Mouse (Mus musculus) midbrain, embryonic 15.5 days (tissue): ENCODE measurements around the gene Cnr2. TPM values are rescaled to one million over a fixed set of nuclear protein-coding genes. Genes with fewer than 3 reads are reported as not detected.

ENCODE experiments used
- ATAC-seq: fragments of 200-750 bp; cut with Nextera tagmentation; replicated peaks from 2 replicates; pipeline ENCODE4 v1.8.0; 2017; ENCODE audit warnings: moderate TSS enrichment
- H3K27ac ChIP-seq: fragments of 300-500 bp; sonication (generic); 2 replicates; pipeline ENCODE4 v1.5.1; 2015; ENCODE audit warnings: mild to moderate bottlenecking, inconsistent platforms
- H3K27me3 ChIP-seq: fragments of 300-500 bp; sonication (generic); replicated peaks from 2 replicates; pipeline ENCODE4 v1.6.1; 2015; ENCODE audit warnings: inconsistent platforms
- H3K36me3 ChIP-seq: fragments of 300-500 bp; sonication (generic); replicated peaks from 2 replicates; pipeline ENCODE4 v1.6.1; 2015; ENCODE audit warnings: inconsistent platforms
- H3K4me1 ChIP-seq: fragments of 300-500 bp; sonication (generic); 2 replicates; pipeline ENCODE4 v1.6.1; 2015; ENCODE audit warnings: inconsistent platforms
- H3K4me2 ChIP-seq: fragments of 300-500 bp; sonication (generic); 2 replicates; pipeline ENCODE4 v1.6.1; 2015; ENCODE audit warnings: inconsistent platforms, mild to moderate bottlenecking, moderate library complexity
- H3K4me3 ChIP-seq: fragments of 300-500 bp; sonication (generic); 2 replicates; pipeline ENCODE4 v1.5.1; 2015; ENCODE audit warnings: mild to moderate bottlenecking, inconsistent platforms
- H3K9ac ChIP-seq: fragments of 300-500 bp; sonication (generic); 2 replicates; pipeline ENCODE4 v1.6.1; 2015; ENCODE audit warnings: mild to moderate bottlenecking, inconsistent platforms
- H3K9me3 ChIP-seq: fragments of 300-500 bp; sonication (generic); 2 replicates; pipeline ENCODE4 v1.6.1; 2016; ENCODE audit warnings: inconsistent platforms
- WGBS: fragments of 180-500 bp; shearing (Covaris S2); methylation state at CpG from one replicate; pipeline ENCODE4 v1.1.7; 2015; ENCODE audit warnings: mixed read lengths; 5-methylcytosine and 5-hydroxymethylcytosine counted together
- polyA plus RNA-seq: library from polyadenylated mRNA; unstranded; fragments of >200 nt; fragmentation: Nextera tagmentation; extraction: Ambion mirVana; gene quantifications from 2 replicates; pipeline ENCODE4 v1.2.1, GENCODE M21; 2015

Cnr2 gene
- polyA plus RNA-seq, 1 experiment from 2014 or later, result not detected

DNA sequence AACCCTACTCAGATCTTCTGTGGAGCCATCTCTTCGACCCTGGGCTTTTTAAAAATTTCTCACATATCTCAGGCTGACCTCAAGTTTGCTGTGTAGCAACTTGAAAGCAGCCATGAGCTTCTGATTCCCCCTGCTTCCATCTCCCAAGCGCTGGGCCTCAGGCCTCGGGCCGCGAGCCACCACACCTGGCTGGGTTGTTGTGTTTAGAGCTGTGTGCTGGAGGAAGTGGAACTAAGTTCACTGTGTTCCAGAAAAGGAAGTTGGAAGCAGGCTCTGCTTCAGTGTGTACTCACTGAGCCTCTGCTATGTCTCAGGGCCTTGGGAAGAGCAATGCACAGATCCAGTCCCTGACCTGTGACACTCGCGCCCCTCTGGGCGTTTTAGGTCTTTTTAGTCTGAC is 52.9 kb downstream of the Cnr2 start:
- Histone ChIP-seq H3K4me1 (peaks cover 22% of the 10 kb centered on the region), H3K36me3 (peaks cover 10% of the 10 kb centered on the region; the same call in 1 of the 2 replicates), H3K27ac (no peak overlapping the region), H3K9me3 (no peaks in the 10 kb centered on the region), H3K27me3 (no peaks in the 10 kb centered on the region), H3K4me3 (no peak overlapping the region), H3K4me2 (no peak overlapping the region), H3K9ac (no peak overlapping the region)
- no peak for ATAC-seq
- 93% methylated on average over 8 of the region's 8 CpGs for WGBS

DNA sequence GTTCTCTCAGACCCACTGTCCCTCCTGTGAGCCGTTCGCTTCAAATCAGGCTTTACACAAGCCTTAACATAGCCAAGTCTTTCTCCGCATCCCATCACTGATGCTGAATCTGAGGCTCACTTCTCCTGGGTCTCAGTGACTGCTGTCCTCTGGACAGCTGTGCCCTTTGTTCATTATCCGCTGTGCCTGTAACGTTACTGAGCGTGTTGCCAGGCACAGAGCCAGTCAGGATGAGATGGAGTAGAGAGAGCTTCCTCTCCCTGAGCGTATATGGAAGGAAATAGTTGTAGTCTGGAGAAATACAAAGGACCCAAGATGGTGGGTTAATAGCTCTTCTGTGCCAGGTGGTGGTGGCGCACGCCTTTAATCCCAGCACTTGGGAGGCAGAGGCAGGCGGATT is 54.3 kb downstream of the Cnr2 start:
- ATAC-seq, result no peak
- WGBS, result 85% methylated on average over 10 of the region's 10 CpGs
- peaks cover 22% of the 10 kb centered on the region for H3K4me1 ChIP-seq
- no peak overlapping the region for H3K4me3 ChIP-seq
- H3K9ac ChIP-seq, result no peak overlapping the region
- peaks cover 10% of the 10 kb centered on the region for H3K36me3 ChIP-seq
- no peaks in the 10 kb centered on the region for H3K27me3 ChIP-seq
- no peak overlapping the region for H3K27ac ChIP-seq
- H3K9me3 ChIP-seq, result no peaks in the 10 kb centered on the region
- H3K4me2 ChIP-seq, result no peak overlapping the region

DNA sequence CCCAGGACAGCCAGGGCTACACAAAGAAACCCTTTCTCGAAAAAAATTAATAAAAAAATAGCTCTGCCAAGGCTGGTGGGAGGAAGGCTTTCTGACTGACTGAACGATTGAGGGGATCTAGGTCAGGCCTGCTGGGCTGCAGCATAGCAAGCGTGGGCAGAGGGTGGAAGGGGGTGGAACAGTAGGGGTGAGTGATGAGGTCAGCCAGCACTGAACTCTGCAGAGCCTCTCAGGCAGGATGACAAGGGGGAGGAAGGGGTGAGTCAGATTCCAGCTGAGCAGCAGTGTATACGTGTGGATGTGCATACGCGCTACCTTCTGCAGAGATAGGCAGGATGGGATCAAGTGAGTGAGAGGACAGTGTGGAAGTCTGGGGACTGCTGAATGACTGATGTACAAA is 54.7 kb downstream of the Cnr2 start:
- peaks cover 22% of the 10 kb centered on the region for H3K4me1 ChIP-seq
- H3K27ac ChIP-seq, result no peak overlapping the region
- WGBS, result 65% methylated on average over 6 of the region's 6 CpGs
- H3K4me2 ChIP-seq, result no peak overlapping the region
- peaks cover 10% of the 10 kb centered on the region for H3K36me3 ChIP-seq
- no peaks in the 10 kb centered on the region for H3K27me3 ChIP-seq
- H3K9me3 ChIP-seq, result no peaks in the 10 kb centered on the region
- no peak overlapping the region for H3K4me3 ChIP-seq
- ATAC-seq, result no peak
- no peak overlapping the region for H3K9ac ChIP-seq

- Histone ChIP-seq H3K9ac (no peak overlapping the region), H3K4me1 (peaks cover 22% of the 10 kb centered on the region), H3K27me3 (no peaks in the 10 kb centered on the region), H3K4me2 (no peak overlapping the region), H3K36me3 (peaks cover 10% of the 10 kb centered on the region), H3K9me3 (no peaks in the 10 kb centered on the region), H3K4me3 (no peak overlapping the region), H3K27ac (no peak overlapping the region)
- no peak for ATAC-seq
- 88% methylated on average over 6 of the region's 6 CpGs for WGBS
Measured at GRCm38 (mm10) chr4:135950365-135950764, 55.2 kb downstream of the Cnr2 start.

DNA sequence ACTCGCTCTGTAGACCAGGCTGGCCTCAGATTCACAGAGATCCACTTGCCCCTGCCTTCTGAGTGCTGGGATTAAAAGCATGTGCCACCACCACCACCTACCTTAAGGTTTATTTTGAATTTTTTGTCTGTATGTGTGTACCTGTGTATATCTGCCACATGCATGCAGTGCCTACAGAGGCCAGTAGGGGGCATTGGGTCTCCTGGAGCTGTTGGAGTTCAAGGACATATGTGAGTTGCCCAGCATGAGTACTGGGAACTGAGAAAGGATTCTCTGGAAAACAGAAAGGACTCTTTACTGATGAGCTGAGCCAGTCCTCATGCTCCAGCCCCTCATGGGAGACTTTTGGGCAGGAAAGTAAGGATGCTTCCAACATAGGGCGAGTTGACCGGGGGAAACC is 56.3 kb downstream of the Cnr2 start:
- Histone ChIP-seq H3K36me3 (peaks cover 10% of the 10 kb centered on the region), H3K27me3 (no peaks in the 10 kb centered on the region), H3K4me1 (peaks cover 17% of the 10 kb centered on the region), H3K4me2 (no peak overlapping the region), H3K4me3 (no peak overlapping the region), H3K27ac (no peak overlapping the region), H3K9ac (no peak overlapping the region), H3K9me3 (no peaks in the 10 kb centered on the region)
- ATAC-seq, result no peak
- WGBS, result 92% methylated on average over 3 of the region's 3 CpGs

DNA sequence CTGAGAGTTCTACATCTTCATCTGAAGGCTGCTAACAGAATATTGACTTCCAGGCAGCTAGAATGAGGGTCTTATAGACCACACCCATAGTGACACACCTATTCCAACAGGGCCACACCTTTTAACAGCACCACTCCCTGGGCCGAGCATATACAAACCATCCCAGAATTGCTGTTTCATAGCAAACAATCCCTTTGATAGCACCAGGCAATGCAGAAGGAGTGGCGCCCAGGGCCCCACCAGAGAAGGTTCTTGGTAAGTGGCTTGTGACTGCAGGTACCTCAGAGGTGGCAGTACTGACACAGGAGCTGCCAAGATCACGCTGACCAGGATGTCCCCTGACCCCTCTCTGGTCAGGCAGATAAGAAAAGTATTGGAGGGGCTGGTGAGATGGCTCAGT is 58.0 kb downstream of the Cnr2 start:
- peaks cover 10% of the 10 kb centered on the region for H3K36me3 ChIP-seq
- ATAC-seq, result no peak
- no peak overlapping the region for H3K9ac ChIP-seq
- H3K4me1 ChIP-seq, result peaks cover 6% of the 10 kb centered on the region
- WGBS, result 95% methylated on average over 3 of the region's 3 CpGs
- no peak overlapping the region for H3K27ac ChIP-seq
- no peaks in the 10 kb centered on the region for H3K27me3 ChIP-seq
- H3K4me3 ChIP-seq, result no peak overlapping the region
- no peaks in the 10 kb centered on the region for H3K9me3 ChIP-seq
- no peak overlapping the region for H3K4me2 ChIP-seq

GRCm38 (mm10) chr4:135954241-135954640 is 59.0 kb downstream of the Cnr2 start:
- Histone ChIP-seq H3K36me3 (peaks cover 10% of the 10 kb centered on the region), H3K4me3 (no peak overlapping the region), H3K27ac (no peak overlapping the region), H3K9me3 (no peaks in the 10 kb centered on the region), H3K4me2 (no peak overlapping the region), H3K4me1 (no peaks in the 10 kb centered on the region), H3K9ac (no peak overlapping the region), H3K27me3 (no peaks in the 10 kb centered on the region)
- ATAC-seq, result 0 out of 2 replicates have a peak, but pooled peaks have one; percentile 64
- 3% methylated on average over 2 of the region's 2 CpGs for WGBS

- no peak overlapping the region for H3K9ac ChIP-seq
- H3K4me3 ChIP-seq, result no peak overlapping the region
- ATAC-seq, result no peak
- H3K27me3 ChIP-seq, result no peaks in the 10 kb centered on the region
- no peak overlapping the region for H3K27ac ChIP-seq
- no peaks in the 10 kb centered on the region for H3K9me3 ChIP-seq
- WGBS, result 90% methylated on average over 9 of the region's 9 CpGs
- peaks cover 10% of the 10 kb centered on the region for H3K36me3 ChIP-seq
- H3K4me1 ChIP-seq, result no peaks in the 10 kb centered on the region
- H3K4me2 ChIP-seq, result no peak overlapping the region
Measured at GRCm38 (mm10) chr4:135955886-135956285, 60.7 kb downstream of the Cnr2 start.

DNA sequence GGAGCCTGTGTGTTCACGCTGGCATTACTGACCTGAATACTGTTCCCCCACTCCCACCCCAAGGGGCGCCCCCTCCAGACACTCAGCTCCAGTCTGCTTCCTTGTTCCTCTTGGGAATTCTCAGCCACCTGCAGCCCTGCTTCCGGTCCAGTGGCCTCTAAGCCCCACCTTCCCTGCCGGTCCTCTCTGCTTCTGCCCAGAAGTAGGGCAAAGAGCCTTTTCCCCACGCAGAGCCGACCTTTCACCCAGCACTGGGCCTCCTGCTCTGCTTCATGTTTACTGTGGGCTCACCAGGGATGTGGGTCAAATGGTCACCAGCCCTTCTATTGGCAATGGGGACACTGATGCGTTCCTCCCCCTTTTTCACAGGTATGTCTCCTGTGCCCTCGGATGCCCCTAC is 63.2 kb downstream of the Cnr2 start:
- no peak for ATAC-seq
- Histone ChIP-seq H3K9me3 (no peaks in the 10 kb centered on the region), H3K4me2 (no peak overlapping the region), H3K27me3 (no peaks in the 10 kb centered on the region), H3K36me3 (peaks cover 2% of the 10 kb centered on the region), H3K9ac (no peak overlapping the region), H3K4me3 (no peak overlapping the region), H3K4me1 (peaks cover 6% of the 10 kb centered on the region), H3K27ac (no peak overlapping the region)
- WGBS, result 61% methylated on average over 8 of the region's 8 CpGs

GRCm38 (mm10) chr4:135960717-135961116 is 65.5 kb downstream of the Cnr2 start:
- peaks cover 20% of the 10 kb centered on the region for H3K4me1 ChIP-seq
- H3K36me3 ChIP-seq, result peaks cover 2% of the 10 kb centered on the region
- H3K27ac ChIP-seq, result no peak overlapping the region
- no peak overlapping the region for H3K9ac ChIP-seq
- H3K27me3 ChIP-seq, result no peaks in the 10 kb centered on the region
- no peak overlapping the region for H3K4me2 ChIP-seq
- no peaks in the 10 kb centered on the region for H3K9me3 ChIP-seq
- no peak overlapping the region for H3K4me3 ChIP-seq
- ATAC-seq, result no peak
- WGBS, result 32% methylated on average over 5 of the region's 5 CpGs

- no peak overlapping the region for H3K9ac ChIP-seq
- H3K27me3 ChIP-seq, result no peaks in the 10 kb centered on the region
- H3K4me2 ChIP-seq, result no peak overlapping the region
- no peak overlapping the region for H3K4me3 ChIP-seq
- WGBS, result 90% methylated on average over 5 of the region's 5 CpGs
- H3K4me1 ChIP-seq, result peaks cover 20% of the 10 kb centered on the region
- peaks cover 10% of the 10 kb centered on the region for H3K36me3 ChIP-seq
- H3K27ac ChIP-seq, result no peak overlapping the region
- no peaks in the 10 kb centered on the region for H3K9me3 ChIP-seq
- no peak for ATAC-seq
Measured at GRCm38 (mm10) chr4:135961709-135962108, 66.5 kb downstream of the Cnr2 start.

DNA sequence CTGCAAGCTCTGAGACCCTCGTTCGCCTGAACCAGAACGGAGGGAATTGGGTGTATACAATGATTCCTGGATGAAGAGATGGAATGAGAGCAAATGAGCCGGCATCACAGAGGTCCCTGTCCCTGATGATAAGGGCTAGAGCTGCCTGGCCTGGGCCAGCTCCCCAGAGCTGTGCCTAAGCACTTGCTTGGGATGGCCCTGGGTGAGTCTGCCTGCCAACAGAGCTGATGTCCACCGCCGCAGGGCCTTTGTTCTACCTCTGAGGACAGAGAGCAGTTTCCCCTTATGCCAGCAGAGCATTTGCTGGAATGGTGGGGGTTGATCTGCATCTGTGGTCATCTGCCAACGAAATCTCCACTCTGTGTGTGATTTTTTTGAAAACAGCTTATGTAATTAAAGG is 67.0 kb downstream of the Cnr2 start:
- Histone ChIP-seq H3K27ac (no peak overlapping the region), H3K27me3 (no peaks in the 10 kb centered on the region), H3K9ac (no peak overlapping the region), H3K9me3 (no peaks in the 10 kb centered on the region), H3K4me1 (peaks cover 20% of the 10 kb centered on the region), H3K4me2 (no peak overlapping the region), H3K36me3 (peaks cover 15% of the 10 kb centered on the region), H3K4me3 (no peak overlapping the region)
- 89% methylated on average over 7 of the region's 7 CpGs for WGBS
- no peak for ATAC-seq

- peaks cover 20% of the 10 kb centered on the region for H3K4me1 ChIP-seq
- H3K36me3 ChIP-seq, result peaks cover 21% of the 10 kb centered on the region
- WGBS, result 6% methylated on average over 15 of the region's 15 CpGs
- peak overlapping the region; percentile 89 for H3K27ac ChIP-seq
- H3K4me3 ChIP-seq, result peak overlapping the region; percentile 84
- H3K27me3 ChIP-seq, result no peaks in the 10 kb centered on the region
- peak overlapping the region; percentile 72 for H3K9ac ChIP-seq
- H3K9me3 ChIP-seq, result no peaks in the 10 kb centered on the region
- peak overlapping the region; percentile 95 for H3K4me2 ChIP-seq
- no peak; the same call in 1 of the 2 replicates for ATAC-seq
Measured at GRCm38 (mm10) chr4:135962946-135963345, 67.8 kb downstream of the Cnr2 start.
